Mouse (Mus musculus): ENCODE data around the gene Gm42878. TPM values are rescaled to one million over a fixed set of nuclear protein-coding genes. Genes with fewer than 3 reads are reported as not detected.
A peak's percentile ranks its signal among the peaks of the same experiment; 100 is the strongest.

The Gm42878 gene
- polyA plus RNA-seq, 2 experiments, result 0.31 to 0.69 TPM

- H3K27me3 ChIP-seq (ENCODE audit: control insufficient read depth, insufficient read depth, low read length), result no peaks in the 10 kb centered on the region
- no peak overlapping the region for H3K4me2 ChIP-seq (replicated peaks; ENCODE audit: low read depth, low read length, severe bottlenecking)
- no peak overlapping the region for H3K9ac ChIP-seq (ENCODE audit: low read depth, low read length, severe bottlenecking)
- no peak overlapping the region for H3K27ac ChIP-seq (replicated peaks; ENCODE audit: low read depth, low read length)
- DNase-seq (ENCODE audit: low spot score), result peak; percentile 18
- no peaks in the 10 kb centered on the region for H3K9me3 ChIP-seq (ENCODE audit: control insufficient read depth, low read length)
- H3K36me3 ChIP-seq (ENCODE audit: control insufficient read depth, insufficient read depth, low read length), result no peaks in the 10 kb centered on the region
- H3K4me3 ChIP-seq (replicated peaks; ENCODE audit: low read length), result no peak overlapping the region
- H3K4me1 ChIP-seq (ENCODE audit: control insufficient read depth, insufficient read depth, low read length), result no peaks in the 10 kb centered on the region
- 64% methylated on average over 8 of the region's 8 CpGs for WGBS
- ATAC-seq (ENCODE audit: low FRiP score, low read depth), result no peak
- no peak for TF ChIP-seq POLR2A (IDR thresholded peaks at IDR 0.05; ENCODE audit: borderline replicate concordance, extremely low read depth, insufficient read depth, insufficient read length)
These were observed 52.0 kb downstream of the Gm42878 start for GRCm38 (mm10) chr5:121493305-121493704.

- H3K4me3 ChIP-seq (replicated peaks; ENCODE audit: low read length), result no peak overlapping the region
- no peaks in the 10 kb centered on the region for H3K27me3 ChIP-seq (ENCODE audit: control insufficient read depth, insufficient read depth, low read length)
- H3K4me2 ChIP-seq (replicated peaks; ENCODE audit: low read depth, low read length, severe bottlenecking), result no peak overlapping the region
- no peaks in the 10 kb centered on the region for H3K9me3 ChIP-seq (ENCODE audit: control insufficient read depth, low read length)
- H3K36me3 ChIP-seq (ENCODE audit: control insufficient read depth, insufficient read depth, low read length), result no peaks in the 10 kb centered on the region
- no peak for TF ChIP-seq POLR2A (IDR thresholded peaks at IDR 0.05; ENCODE audit: borderline replicate concordance, extremely low read depth, insufficient read depth, insufficient read length)
- no peak overlapping the region for H3K9ac ChIP-seq (ENCODE audit: low read depth, low read length, severe bottlenecking)
- no peak for DNase-seq (ENCODE audit: low spot score)
- ATAC-seq (ENCODE audit: low FRiP score, low read depth), result no peak
- H3K4me1 ChIP-seq (ENCODE audit: control insufficient read depth, insufficient read depth, low read length), result no peaks in the 10 kb centered on the region
- 80% methylated on average over 5 of the region's 5 CpGs for WGBS
- H3K27ac ChIP-seq (replicated peaks; ENCODE audit: low read depth, low read length), result no peak overlapping the region
These were observed 60.5 kb downstream of the Gm42878 start for GRCm38 (mm10) chr5:121484801-121485200.

DNA sequence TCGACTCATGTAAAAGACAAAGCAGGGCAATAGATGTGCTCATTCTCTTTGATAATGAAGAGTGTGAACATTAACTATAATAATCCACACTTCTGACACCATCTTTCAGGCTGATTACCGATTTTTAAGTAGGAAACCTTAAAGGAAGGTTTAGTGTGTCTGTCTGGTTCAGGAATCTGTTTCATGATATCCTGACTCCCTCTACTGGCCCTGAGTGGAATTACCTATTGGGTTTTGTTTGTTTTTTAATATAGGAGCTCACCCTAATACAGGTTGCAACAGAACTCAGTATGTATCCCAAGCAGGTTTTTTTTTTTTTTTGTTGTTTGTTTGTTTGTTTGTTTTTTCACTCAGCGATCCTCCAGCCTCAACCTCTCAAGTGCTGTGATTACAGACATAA, 67.6 kb downstream of the Gm42878 start:
- ATAC-seq (ENCODE audit: low FRiP score, low read depth) (no peak), DNase-seq (ENCODE audit: low spot score) (peak; percentile 86)

GRCm38 (mm10) chr5:121476040-121476439, 69.2 kb downstream of the Gm42878 start:
- Histone ChIP-seq H3K27me3 (ENCODE audit: control insufficient read depth, insufficient read depth, low read length) (no peaks in the 10 kb centered on the region), H3K4me2 (replicated peaks; ENCODE audit: low read depth, low read length, severe bottlenecking) (no peak overlapping the region), H3K36me3 (ENCODE audit: control insufficient read depth, insufficient read depth, low read length) (no peaks in the 10 kb centered on the region), H3K4me1 (ENCODE audit: control insufficient read depth, insufficient read depth, low read length) (no peaks in the 10 kb centered on the region), H3K4me3 (replicated peaks; ENCODE audit: low read length) (no peak overlapping the region), H3K9ac (ENCODE audit: low read depth, low read length, severe bottlenecking) (no peak overlapping the region), H3K9me3 (ENCODE audit: control insufficient read depth, low read length) (no peaks in the 10 kb centered on the region), H3K27ac (replicated peaks; ENCODE audit: low read depth, low read length) (no peak overlapping the region)
- WGBS, result 86% methylated on average over 1 of the region's 1 CpGs
- no peak for TF ChIP-seq POLR2A (IDR thresholded peaks at IDR 0.05; ENCODE audit: borderline replicate concordance, extremely low read depth, insufficient read depth, insufficient read length)
- ATAC-seq (ENCODE audit: low FRiP score, low read depth), result no peak
- no peak for DNase-seq (ENCODE audit: low spot score)

More for the DNA sequence above, 67.6 kb downstream of the Gm42878 start:
- H3K36me3 ChIP-seq (ENCODE audit: control insufficient read depth, insufficient read depth, low read length), result no peaks in the 10 kb centered on the region
- no peaks in the 10 kb centered on the region for H3K9me3 ChIP-seq (ENCODE audit: control insufficient read depth, low read length)
- H3K4me2 ChIP-seq (replicated peaks; ENCODE audit: low read depth, low read length, severe bottlenecking), result no peak overlapping the region
- no peak overlapping the region for H3K4me3 ChIP-seq (replicated peaks; ENCODE audit: low read length)
- no peaks in the 10 kb centered on the region for H3K4me1 ChIP-seq (ENCODE audit: control insufficient read depth, insufficient read depth, low read length)
- no peak for TF ChIP-seq POLR2A (IDR thresholded peaks at IDR 0.05; ENCODE audit: borderline replicate concordance, extremely low read depth, insufficient read depth, insufficient read length)
- no peak overlapping the region for H3K27ac ChIP-seq (replicated peaks; ENCODE audit: low read depth, low read length)
- 33% methylated on average over 3 of the region's 3 CpGs for WGBS
- no peak overlapping the region for H3K9ac ChIP-seq (ENCODE audit: low read depth, low read length, severe bottlenecking)
- no peaks in the 10 kb centered on the region for H3K27me3 ChIP-seq (ENCODE audit: control insufficient read depth, insufficient read depth, low read length)

- no peak for TF ChIP-seq POLR2A (IDR thresholded peaks at IDR 0.05; ENCODE audit: borderline replicate concordance, extremely low read depth, insufficient read depth, insufficient read length)
- Histone ChIP-seq H3K4me2 (replicated peaks; ENCODE audit: low read depth, low read length, severe bottlenecking) (no peak overlapping the region), H3K4me3 (replicated peaks; ENCODE audit: low read length) (no peak overlapping the region), H3K27ac (replicated peaks; ENCODE audit: low read depth, low read length) (no peak overlapping the region), H3K27me3 (ENCODE audit: control insufficient read depth, insufficient read depth, low read length) (no peaks in the 10 kb centered on the region), H3K36me3 (ENCODE audit: control insufficient read depth, insufficient read depth, low read length) (no peaks in the 10 kb centered on the region), H3K4me1 (ENCODE audit: control insufficient read depth, insufficient read depth, low read length) (no peaks in the 10 kb centered on the region), H3K9ac (ENCODE audit: low read depth, low read length, severe bottlenecking) (no peak overlapping the region), H3K9me3 (ENCODE audit: control insufficient read depth, low read length) (no peaks in the 10 kb centered on the region)
- 80% methylated on average over 7 of the region's 7 CpGs for WGBS
- no peak for DNase-seq (ENCODE audit: low spot score)
- ATAC-seq (ENCODE audit: low FRiP score, low read depth), result no peak
These were observed 70.7 kb downstream of the Gm42878 start for GRCm38 (mm10) chr5:121474610-121475009.

GRCm38 (mm10) chr5:121472411-121472810, 72.9 kb downstream of the Gm42878 start:
- H3K9ac ChIP-seq (ENCODE audit: low read depth, low read length, severe bottlenecking), result no peak overlapping the region
- no peak for TF ChIP-seq POLR2A (IDR thresholded peaks at IDR 0.05; ENCODE audit: borderline replicate concordance, extremely low read depth, insufficient read depth, insufficient read length)
- no peaks in the 10 kb centered on the region for H3K9me3 ChIP-seq (ENCODE audit: control insufficient read depth, low read length)
- no peak overlapping the region for H3K4me2 ChIP-seq (replicated peaks; ENCODE audit: low read depth, low read length, severe bottlenecking)
- H3K4me3 ChIP-seq (replicated peaks; ENCODE audit: low read length), result no peak overlapping the region
- no peaks in the 10 kb centered on the region for H3K4me1 ChIP-seq (ENCODE audit: control insufficient read depth, insufficient read depth, low read length)
- ATAC-seq (ENCODE audit: low FRiP score, low read depth) (no peak), DNase-seq (ENCODE audit: low spot score) (no peak)
- H3K27ac ChIP-seq (replicated peaks; ENCODE audit: low read depth, low read length), result no peak overlapping the region
- H3K36me3 ChIP-seq (ENCODE audit: control insufficient read depth, insufficient read depth, low read length), result no peaks in the 10 kb centered on the region
- WGBS, result 90% methylated on average over 2 of the region's 2 CpGs
- no peaks in the 10 kb centered on the region for H3K27me3 ChIP-seq (ENCODE audit: control insufficient read depth, insufficient read depth, low read length)

All from limb, embryonic 14.5 days (tissue).